In the genomic region with DNA sequence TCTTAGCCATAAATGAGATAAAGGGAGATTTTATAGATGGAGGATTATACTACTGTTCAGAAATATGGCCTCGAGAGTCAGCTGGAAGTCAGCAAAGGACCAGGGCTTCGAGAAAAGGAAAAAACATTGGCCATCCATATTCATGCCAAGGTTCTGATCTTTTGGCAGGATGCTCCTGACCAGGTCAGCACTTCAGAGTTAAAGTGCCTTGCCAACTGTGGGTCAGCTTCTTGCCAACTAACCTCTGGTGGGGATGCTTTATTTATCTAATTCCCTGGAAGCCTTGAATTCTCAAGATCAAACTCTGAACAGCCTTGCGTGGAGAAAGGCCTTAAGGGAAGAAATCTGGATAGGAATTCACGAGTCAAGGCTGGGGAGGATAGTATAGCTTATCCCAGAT, we compare ENCODE assay signal across 18 mouse cellular contexts. TPM values are rescaled to one million over a fixed set of nuclear protein-coding genes. Genes with fewer than 3 reads are reported as not detected.
"Had no signal": no experiment of that assay in that cellular context is flagged by ENCODE, and none has a peak within 500 bp of the region (broad histone marks: within the 10 kb centered on the region; RNA-seq: fewer than 3 reads in every experiment).

No protein-coding gene starts in this region.

- H3K4me3 ChIP-seq: lung, embryonic 15.5 days; megakaryocyte, embryonic 14.5 days; midbrain, embryonic 13.5 days; midbrain, embryonic 15.5 days; neural tube, embryonic 12.5 days; stomach, embryonic 15.5 days had no signal

- DNase-seq: lung, adult 2 months; lung, postnatal 14 days; lung, postnatal 36 days; right cerebral cortex, postnatal 14 days; thymus, adult 2 months; thymus, postnatal 25 days; thymus, postnatal 4 days had no signal

- H3K4me1 ChIP-seq: lung, embryonic 15.5 days; megakaryocyte, embryonic 14.5 days; neural tube, embryonic 12.5 days; stomach, embryonic 15.5 days had no signal

- H3K27me3 ChIP-seq: lung, embryonic 15.5 days; megakaryocyte, embryonic 14.5 days; midbrain, embryonic 13.5 days; midbrain, embryonic 15.5 days; neural tube, embryonic 12.5 days; stomach, embryonic 15.5 days had no signal

- H3K27ac ChIP-seq: lung, embryonic 15.5 days; macrophage; midbrain, embryonic 13.5 days; midbrain, embryonic 15.5 days; neural tube, embryonic 12.5 days; stomach, embryonic 15.5 days; stomach, postnatal 0 days had no signal

RNA-seq across cellular contexts. Expression of a gene that starts 9.6 kb away (rescaled TPM):
- total RNA-seq: megakaryocyte progenitor cell, adult 5-6 weeks; neutrophil, adult 5-6 weeks had no signal
- polyA plus RNA-seq: lung, adult 2 months; macrophage; testis, adult 2 months had no signal
